Mouse (Mus musculus) frontal cortex, postnatal 10 days (tissue): Measurements from ENCODE around the gene Tmem126a.

ENCODE experiments used
- DNase-seq, 2 experiments: peaks; one replicate each; pipeline ENCODE4 v3.0.0; 2022; ENCODE audit warnings: low spot score in 2 of 2, mixed read lengths in 1 of 2

The Tmem126a gene

GRCm38 (mm10) chr7:90456845-90457468, at the start of gene Tmem126a:
TSS of gene Tmem126a (minus strand) at chr7:90457229.
- peak; percentile 76 to 82 for DNase-seq

GRCm38 (mm10) chr7:90482607-90483006, 25.6 kb upstream of the Tmem126a start:
- DNase-seq: no peak

- DNase-seq: peak in 1 of 2 experiments; percentile 33
Observed at GRCm38 (mm10) chr7:90476313-90477245, 19.6 kb upstream of the Tmem126a start, which contains the start of gene Dlg2. TSS of gene Dlg2 (plus strand) at chr7:90476672.

- DNase-seq: peak; percentile 99
Observed at GRCm38 (mm10) chr7:90475793-90476312, 18.8 kb upstream of the Tmem126a start, which contains the start of gene Tmem126b. TSS of gene Tmem126b (minus strand) at chr7:90476001.

GRCm38 (mm10) chr7:90473511-90473910, 16.5 kb upstream of the Tmem126a start:
- no peak for DNase-seq

GRCm38 (mm10) chr7:90461441-90461840, 4.4 kb upstream of the Tmem126a start:
- no peak for DNase-seq

GRCm38 (mm10) chr7:90460930-90461329, 3.9 kb upstream of the Tmem126a start:
- DNase-seq: no peak

- no peak for DNase-seq
Observed at GRCm38 (mm10) chr7:90460330-90460729, 3.3 kb upstream of the Tmem126a start.

- DNase-seq: peak in 1 of 2 experiments; percentile 16
Observed at GRCm38 (mm10) chr7:90457517-90457916, 488 bp upstream of the Tmem126a start.

GRCm38 (mm10) chr7:90456149-90456844, 732 bp downstream of the Tmem126a start:
- no peak for DNase-seq

GRCm38 (mm10) chr7:90444206-90444605, 12.8 kb downstream of the Tmem126a start:
- no peak for DNase-seq

- peak; percentile 58 to 76 for DNase-seq
Observed at GRCm38 (mm10) chr7:90443101-90444091, 13.6 kb downstream of the Tmem126a start.

- DNase-seq: peak; percentile 92 to 95
Observed at GRCm38 (mm10) chr7:90442518-90443080, 14.4 kb downstream of the Tmem126a start, which contains the start of gene Crebzf. TSS of gene Crebzf (plus strand) at chr7:90442729.

- no peak for DNase-seq
Observed at GRCm38 (mm10) chr7:90442070-90442469, 15.0 kb downstream of the Tmem126a start.

- DNase-seq: no peak
Observed at GRCm38 (mm10) chr7:90440044-90440443, 17.0 kb downstream of the Tmem126a start.

- no peak for DNase-seq
Observed at GRCm38 (mm10) chr7:90432221-90432620, 24.8 kb downstream of the Tmem126a start.

GRCm38 (mm10) chr7:90427006-90427405, 30.0 kb downstream of the Tmem126a start:
- DNase-seq: no peak

GRCm38 (mm10) chr7:90426020-90427001, 30.7 kb downstream of the Tmem126a start, which contains the start of gene Ccdc89:
TSS of gene Ccdc89 (plus strand) at chr7:90426577.
- DNase-seq: peak; percentile 74 to 80

- DNase-seq: peak in 1 of 2 experiments; percentile 42
Observed at GRCm38 (mm10) chr7:90409934-90410333, 47.1 kb downstream of the Tmem126a start.
